Mouse (Mus musculus) liver, postnatal 0 days (tissue): ENCODE data around the gene Zdhhc3. TPM values are rescaled to one million over a fixed set of nuclear protein-coding genes. Genes with fewer than 3 reads are reported as not detected.
A peak's percentile ranks its signal among the peaks of the same experiment; 100 is the strongest.

Experiments
- ATAC-seq: fragments of 200-750 bp; cut with Nextera tagmentation; 2 replicates; pipeline ENCODE4 v1.8.0; 2017; ENCODE audit warnings: mild to moderate bottlenecking, moderate library complexity
- DNase-seq: peaks from one replicate; pipeline ENCODE4 v3.0.0-alpha.2; 2016
- H3K27ac ChIP-seq: fragments of 300-500 bp; sonication (generic); 2 replicates; pipeline ENCODE4 v1.5.1; 2014; ENCODE audit warnings: antibody characterized with exemption, moderate library complexity, mild to moderate bottlenecking, low read depth
- H3K27me3 ChIP-seq: fragments of 300-500 bp; sonication (generic); 2 replicates; pipeline ENCODE4 v1.6.1; 2014; ENCODE audit warnings: low read length, control low read depth, mixed read lengths; ENCODE audit not compliant: insufficient read depth
- H3K36me3 ChIP-seq: fragments of 300-500 bp; sonication (generic); replicated peaks from 2 replicates; pipeline ENCODE4 v1.6.1; 2014; ENCODE audit warnings: mild to moderate bottlenecking, control low read depth, low read length, moderate library complexity, mixed read lengths; ENCODE audit not compliant: insufficient read depth
- H3K4me1 ChIP-seq: fragments of 300-500 bp; sonication (generic); 2 replicates; pipeline ENCODE4 v1.6.1; 2014; ENCODE audit warnings: antibody characterized with exemption, mild to moderate bottlenecking, control low read depth; ENCODE audit not compliant: insufficient read depth
- H3K4me2 ChIP-seq: fragments of 300-500 bp; sonication (generic); 2 replicates; pipeline ENCODE4 v1.6.1; 2014; ENCODE audit warnings: low read depth, mild to moderate bottlenecking, low read length, moderate library complexity, mixed read lengths
- H3K4me3 ChIP-seq: fragments of 300-500 bp; sonication (generic); 2 replicates; pipeline ENCODE4 v1.5.1; 2014; ENCODE audit warnings: low read depth, low read length
- H3K9ac ChIP-seq: fragments of 300-500 bp; sonication (generic); replicated peaks from 2 replicates; pipeline ENCODE4 v1.6.1; 2014; ENCODE audit warnings: mild to moderate bottlenecking, moderate library complexity
- H3K9me3 ChIP-seq: fragments of 300-500 bp; sonication (generic); 2 replicates; pipeline ENCODE4 v1.6.1; 2016; ENCODE audit warnings: mild to moderate bottlenecking, control low read depth, low read length, mixed read lengths
- CTCF ChIP-seq: sonication (generic); IDR thresholded peaks from 2 replicates; pipeline ENCODE4 v1.5.1; 2016; ENCODE audit warnings: antibody characterized with exemption, low read depth
- EP300 ChIP-seq: IDR thresholded peaks from 2 replicates; pipeline ENCODE4 v1.6.1; 2016; ENCODE audit warnings: antibody characterized with exemption, low read depth, mild to moderate bottlenecking
- WGBS: fragments of 180-500 bp; shearing (Covaris S2); extraction: QIAGEN DNeasy Blood & Tissue Kit; methylation state at CpG from one replicate; pipeline ENCODE4 v1.1.7; 2014; ENCODE audit not compliant: insufficient replicate concordance; 5-methylcytosine and 5-hydroxymethylcytosine counted together
- polyA plus RNA-seq: library from polyadenylated mRNA; unstranded; fragments of >200 nt; fragmentation: Nextera tagmentation; extraction: Ambion mirVana; gene quantifications from 2 replicates; pipeline ENCODE4 v1.2.1, GENCODE M21; 2015

Gene Zdhhc3
- polyA plus RNA-seq, 1 experiment from 2014 or later, result 19.1 TPM

DNA sequence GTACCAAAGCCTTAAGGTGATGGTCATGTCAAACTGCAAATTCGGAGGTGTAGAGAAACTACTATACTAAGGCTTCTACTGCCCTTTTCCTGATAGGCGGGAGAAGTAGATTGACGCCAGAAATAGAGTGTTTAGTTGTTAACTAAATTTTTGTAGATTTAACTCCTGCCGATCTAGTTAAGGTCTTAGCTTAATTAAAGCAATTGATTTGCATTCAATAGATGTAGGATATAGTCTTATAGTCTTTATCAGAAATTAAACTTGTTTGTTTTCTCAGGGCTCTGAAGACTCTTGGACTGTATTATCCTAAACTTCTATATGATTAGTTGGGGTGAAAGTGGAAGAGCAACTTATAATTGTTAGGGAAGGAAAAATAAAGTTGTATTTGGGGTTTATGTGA lies 5.8 kb downstream of the Zdhhc3 start:
- ATAC-seq, result no peak
- no peaks in the 10 kb centered on the region for H3K27me3 ChIP-seq
- H3K4me2 ChIP-seq, result no peak overlapping the region
- H3K4me1 ChIP-seq, result peaks cover 19% of the 10 kb centered on the region
- no peaks in the 10 kb centered on the region for H3K9me3 ChIP-seq
- 88% methylated on average over 4 of the region's 4 CpGs for WGBS
- no peak for DNase-seq
- H3K9ac ChIP-seq, result no peak overlapping the region
- H3K27ac ChIP-seq, result no peak overlapping the region
- peaks cover 15% of the 10 kb centered on the region for H3K36me3 ChIP-seq
- H3K4me3 ChIP-seq, result no peak overlapping the region
- no peak for TF ChIP-seq CTCF
- no peak for TF ChIP-seq EP300

DNA sequence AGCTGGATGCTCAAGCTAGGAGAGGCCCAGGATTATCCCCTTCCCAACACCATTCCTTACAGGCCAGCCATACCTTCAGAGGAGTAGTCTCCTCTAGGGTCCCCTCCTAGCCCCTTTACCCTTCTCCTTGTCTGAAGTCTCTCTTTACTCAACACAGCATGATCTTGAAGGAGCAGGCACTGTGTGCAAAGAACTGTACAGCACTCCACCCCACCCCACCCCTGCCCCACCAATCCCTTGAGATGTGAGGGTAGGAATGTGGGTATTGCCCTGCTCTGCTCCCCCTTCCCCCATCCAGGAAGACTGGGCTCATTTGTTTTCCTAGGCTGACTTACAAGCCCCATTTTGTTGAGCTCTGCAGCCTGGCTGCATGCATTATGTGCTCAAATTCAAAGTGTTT lies 8.6 kb downstream of the Zdhhc3 start:
- peaks cover 29% of the 10 kb centered on the region for H3K36me3 ChIP-seq
- H3K4me2 ChIP-seq, result no peak overlapping the region
- no peak overlapping the region for H3K9ac ChIP-seq
- no peaks in the 10 kb centered on the region for H3K9me3 ChIP-seq
- TF ChIP-seq CTCF, result no peak
- no peak for TF ChIP-seq EP300
- no peak overlapping the region for H3K4me3 ChIP-seq
- no peak for ATAC-seq
- no peak overlapping the region for H3K27ac ChIP-seq
- peaks cover 5% of the 10 kb centered on the region for H3K4me1 ChIP-seq
- no peak for DNase-seq
- no peaks in the 10 kb centered on the region for H3K27me3 ChIP-seq

DNA sequence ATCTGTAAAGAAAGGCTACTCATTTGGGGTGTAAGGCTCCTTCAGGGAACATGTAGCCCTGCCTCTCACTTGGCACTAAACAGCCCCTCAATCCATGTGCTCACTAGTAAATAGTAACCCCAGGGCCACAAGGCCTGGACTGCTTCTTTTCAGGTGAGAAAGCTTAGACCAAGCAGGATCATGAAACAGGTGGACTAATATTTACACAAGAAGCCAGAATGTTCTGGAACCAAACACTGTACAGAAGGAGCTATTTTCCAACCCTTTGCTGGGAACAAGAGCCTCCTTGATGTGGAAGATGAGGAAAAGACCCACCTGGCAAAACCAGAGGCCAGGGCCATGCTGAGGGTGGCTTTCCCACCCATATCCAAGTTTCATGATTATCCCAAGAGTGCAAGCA lies 9.6 kb downstream of the Zdhhc3 start:
- Histone ChIP-seq H3K27ac (no peak overlapping the region), H3K4me2 (no peak overlapping the region), H3K36me3 (peaks cover 32% of the 10 kb centered on the region), H3K4me1 (peaks cover 4% of the 10 kb centered on the region; the same call in 1 of the 2 replicates), H3K9me3 (no peaks in the 10 kb centered on the region), H3K9ac (no peak overlapping the region), H3K4me3 (no peak overlapping the region), H3K27me3 (no peaks in the 10 kb centered on the region)
- DNase-seq (no peak), ATAC-seq (no peak)
- no peak for TF ChIP-seq EP300
- no peak for TF ChIP-seq CTCF

DNA sequence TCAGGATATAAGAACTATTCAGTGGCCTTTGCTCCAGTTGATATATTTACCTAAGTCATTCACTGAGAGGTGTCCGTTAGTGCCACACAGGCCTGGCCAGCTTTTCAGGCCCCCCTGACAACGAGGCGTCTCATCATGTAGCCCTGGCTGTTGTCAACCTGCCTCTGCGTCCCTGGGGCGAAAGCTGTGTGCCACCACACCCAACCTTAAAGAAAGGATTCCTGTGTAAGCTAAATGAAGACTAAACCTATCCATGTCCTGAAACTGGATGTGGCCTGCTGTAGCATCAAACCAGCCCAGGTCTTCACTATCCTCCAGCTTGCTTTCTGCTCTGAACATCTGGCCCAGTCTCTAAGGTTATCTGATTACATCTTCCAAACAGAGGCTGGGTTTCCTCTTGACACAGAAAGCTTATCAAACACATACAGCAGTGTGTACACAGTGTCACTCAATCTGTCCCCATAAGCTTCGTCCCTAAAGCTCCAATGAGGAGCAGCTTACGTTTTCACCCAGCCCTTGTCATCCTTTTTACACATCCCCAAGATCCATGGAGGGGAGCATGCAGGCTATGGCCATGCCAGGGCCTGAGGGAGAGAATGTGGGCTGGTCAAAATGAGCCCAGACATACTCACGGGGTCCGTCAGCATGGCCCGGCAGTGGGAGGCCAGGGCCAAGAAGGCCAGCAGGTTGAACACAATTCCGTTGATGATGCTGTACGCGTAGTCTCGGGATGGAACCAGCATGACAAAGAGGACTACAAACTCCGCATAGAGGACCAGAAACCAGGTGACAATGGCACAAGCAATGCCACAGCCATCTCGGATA lies 13.2 kb downstream of the Zdhhc3 start:
- ATAC-seq, result peak; percentile 63
- Histone ChIP-seq H3K4me2 (no peak overlapping the region), H3K4me1 (no peaks in the 10 kb centered on the region; the same call in 1 of the 2 replicates), H3K4me3 (no peak overlapping the region), H3K9ac (no peak overlapping the region), H3K27me3 (no peaks in the 10 kb centered on the region), H3K27ac (no peak overlapping the region), H3K9me3 (no peaks in the 10 kb centered on the region), H3K36me3 (peaks cover 55% of the 10 kb centered on the region)
- TF ChIP-seq CTCF (no peak), EP300 (no peak)
- WGBS, result 84% methylated on average over 16 of the region's 16 CpGs
- DNase-seq, result no peak

DNA sequence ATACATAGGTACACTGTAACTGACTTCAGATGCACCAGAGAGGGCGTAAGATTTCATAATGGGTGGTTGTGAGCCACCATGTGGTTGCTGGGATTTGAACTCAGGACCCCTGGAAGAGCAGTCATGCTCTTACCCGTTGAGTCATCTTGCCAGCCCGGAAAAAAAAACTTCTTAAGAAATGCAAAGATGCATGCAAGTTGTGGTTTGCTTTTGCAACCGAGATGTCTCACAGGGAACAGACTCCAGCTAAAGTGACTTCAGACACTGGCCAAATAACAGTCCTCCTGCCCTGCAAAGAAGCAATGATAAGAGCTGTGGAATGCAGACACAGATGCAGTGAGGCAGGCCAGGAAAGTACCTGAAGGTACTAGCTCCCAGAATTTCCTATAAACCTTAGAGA lies 22.2 kb downstream of the Zdhhc3 start:
- no peak overlapping the region for H3K27ac ChIP-seq

DNA sequence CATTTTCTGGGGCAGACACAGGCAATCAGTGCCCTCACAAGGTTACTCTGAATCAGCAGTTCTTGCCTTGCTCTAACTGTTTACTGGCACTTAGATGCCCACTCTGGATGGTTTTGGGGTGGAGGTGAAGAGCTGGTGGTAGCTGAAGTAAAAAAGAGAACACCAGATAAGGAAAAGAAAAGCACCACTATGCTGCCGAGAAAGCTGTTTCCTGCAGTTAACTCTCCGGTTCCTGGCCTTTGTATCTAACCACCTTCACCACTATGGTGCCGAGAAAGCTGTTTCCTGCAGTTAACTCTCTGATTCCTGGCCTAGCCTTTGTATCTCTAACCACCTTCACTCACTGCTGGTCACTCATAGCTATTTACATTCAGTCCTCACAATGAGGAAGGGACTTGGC lies 25.4 kb downstream of the Zdhhc3 start:
- no peak overlapping the region for H3K27ac ChIP-seq
- DNase-seq (no peak), ATAC-seq (no peak)
- H3K27me3 ChIP-seq, result no peaks in the 10 kb centered on the region
- H3K4me3 ChIP-seq, result no peak overlapping the region
- H3K4me2 ChIP-seq, result no peak overlapping the region
- H3K9ac ChIP-seq, result no peak overlapping the region
- TF ChIP-seq CTCF, result no peak
- peak; percentile 53; the same call in 1 of the 2 replicates for TF ChIP-seq EP300
- whole genome bisulfite sequencing, result 22% methylated on average over 3 of the region's 3 CpGs
- peaks cover 64% of the 10 kb centered on the region for H3K36me3 ChIP-seq
- H3K9me3 ChIP-seq, result no peaks in the 10 kb centered on the region
- H3K4me1 ChIP-seq, result 0 out of 2 replicates have a peak, but pooled peaks cover 2% of the 10 kb centered on the region

More for the DNA sequence above, 22.2 kb downstream of the Zdhhc3 start:
- H3K9me3 ChIP-seq, result no peaks in the 10 kb centered on the region
- no peak overlapping the region for H3K4me3 ChIP-seq
- TF ChIP-seq EP300, result no peak
- TF ChIP-seq CTCF, result no peak
- ATAC-seq, result no peak
- H3K36me3 ChIP-seq, result peaks cover 53% of the 10 kb centered on the region
- 69% methylated on average over 4 of the region's 4 CpGs for WGBS
- 0 out of 2 replicates have a peak, but pooled peaks cover 1% of the 10 kb centered on the region for H3K4me1 ChIP-seq
- no peak for DNase-seq
- no peaks in the 10 kb centered on the region for H3K27me3 ChIP-seq
- no peak overlapping the region for H3K4me2 ChIP-seq
- H3K9ac ChIP-seq, result no peak overlapping the region
